Mouse (Mus musculus): ENCODE data around the gene Tmem97. TPM values are rescaled to one million over a fixed set of nuclear protein-coding genes. Genes with fewer than 3 reads are reported as not detected.

The Tmem97 gene
- polyA plus RNA-seq, 1 experiment from 2014 or later = 160 TPM

DNA sequence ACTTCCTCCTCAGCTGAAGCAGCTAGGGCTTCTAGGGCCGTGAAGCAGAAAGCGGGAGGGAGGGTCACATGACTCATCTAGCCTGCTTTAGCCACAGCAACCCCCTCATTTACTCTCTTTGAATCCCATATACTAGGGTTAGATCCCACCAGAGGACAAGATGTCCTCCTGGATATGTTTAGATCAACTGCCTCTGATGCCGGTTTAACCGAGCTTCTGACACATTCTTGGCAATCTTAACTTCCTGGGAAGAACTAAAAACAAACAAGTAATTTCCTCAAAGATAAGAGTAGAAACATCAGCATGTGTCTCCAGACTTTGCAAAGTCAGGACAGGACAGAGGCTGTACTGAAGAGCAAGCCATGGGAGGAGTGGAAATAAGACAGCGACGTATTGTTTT is 16.2 kb upstream of the Tmem97 start:
- no peak for DNase-seq (ENCODE audit: low spot score)
- peaks cover 32% of the 10 kb centered on the region for H3K36me3 ChIP-seq (ENCODE audit: control insufficient read depth, insufficient read depth, low read length)
- H3K27ac ChIP-seq (ENCODE audit: low read depth) = no peak overlapping the region
- H3K9me3 ChIP-seq (ENCODE audit: control insufficient read depth, low read length) = no peaks in the 10 kb centered on the region
- no peak for ATAC-seq (replicated peaks; ENCODE audit: low FRiP score, low TSS enrichment, low read depth)
- no peak overlapping the region for H3K4me3 ChIP-seq (ENCODE audit: low read depth, low read length)
- no peak overlapping the region for H3K4me2 ChIP-seq (ENCODE audit: low read length)
- H3K9ac ChIP-seq (ENCODE audit: low read length) = no peak overlapping the region
- WGBS = 44% methylated on average over 6 of the region's 6 CpGs
- H3K4me1 ChIP-seq (replicated peaks; ENCODE audit: control insufficient read depth, insufficient read depth, low read length) = no peaks in the 10 kb centered on the region
- no peaks in the 10 kb centered on the region for H3K27me3 ChIP-seq (replicated peaks; ENCODE audit: control insufficient read depth, insufficient read depth, low read length)

DNA sequence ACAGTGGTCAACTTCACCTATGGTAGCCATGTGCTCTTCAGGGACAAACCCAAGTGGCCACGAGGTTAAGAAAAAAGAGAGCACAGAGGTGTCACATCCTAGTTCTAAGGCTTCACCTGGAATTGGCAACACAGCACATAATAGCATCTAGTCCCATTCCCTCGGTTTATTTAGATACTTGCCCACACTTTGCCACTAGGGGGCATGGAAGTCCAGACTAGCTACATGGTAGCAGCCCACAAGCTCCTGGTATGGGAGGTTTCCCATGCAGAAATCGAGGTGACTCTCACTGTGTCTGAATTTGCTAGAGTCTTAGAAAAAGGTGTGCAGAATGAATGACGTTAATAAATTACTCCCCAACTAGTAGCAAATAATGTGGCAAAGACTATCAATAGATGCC is 9.9 kb upstream of the Tmem97 start:
- peak; percentile 56; the same call in 1 of the 2 replicates for ATAC-seq (replicated peaks; ENCODE audit: low FRiP score, low TSS enrichment, low read depth)
- DNase-seq (ENCODE audit: low spot score) = peak; percentile 68
- WGBS = 16% methylated on average over 4 of the region's 4 CpGs

DNA sequence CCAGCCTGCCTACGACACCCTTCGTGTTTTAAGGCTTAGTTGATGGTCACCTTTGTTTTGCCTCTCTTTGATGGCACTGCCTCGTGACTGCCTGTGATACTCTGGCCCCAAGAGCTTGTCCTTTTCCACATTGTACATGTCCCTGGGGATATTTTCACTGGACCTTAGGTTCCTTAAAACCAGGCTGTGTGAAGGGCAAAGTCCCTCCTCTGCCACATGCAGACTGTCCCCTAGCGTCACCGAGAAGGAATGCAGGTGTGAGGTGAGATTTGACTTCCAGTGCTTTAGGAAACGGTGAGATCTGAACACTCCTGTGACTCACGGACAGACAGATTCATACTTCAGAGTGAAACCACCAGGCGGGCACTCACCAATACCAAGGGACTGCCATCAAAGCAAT is 6.7 kb upstream of the Tmem97 start:
- Histone ChIP-seq H3K27me3 (replicated peaks; ENCODE audit: control insufficient read depth, insufficient read depth, low read length) (no peaks in the 10 kb centered on the region), H3K4me2 (ENCODE audit: low read length) (no peak overlapping the region), H3K4me1 (replicated peaks; ENCODE audit: control insufficient read depth, insufficient read depth, low read length) (no peaks in the 10 kb centered on the region), H3K9ac (ENCODE audit: low read length) (no peak overlapping the region), H3K9me3 (ENCODE audit: control insufficient read depth, low read length) (no peaks in the 10 kb centered on the region), H3K4me3 (ENCODE audit: low read depth, low read length) (no peak overlapping the region), H3K27ac (ENCODE audit: low read depth) (no peak overlapping the region), H3K36me3 (ENCODE audit: control insufficient read depth, insufficient read depth, low read length) (no peaks in the 10 kb centered on the region)
- no peak for DNase-seq (ENCODE audit: low spot score)
- ATAC-seq (replicated peaks; ENCODE audit: low FRiP score, low TSS enrichment, low read depth) = no peak
- 52% methylated on average over 8 of the region's 8 CpGs for WGBS

More for the DNA sequence above, 9.9 kb upstream of the Tmem97 start:
- no peaks in the 10 kb centered on the region for H3K9me3 ChIP-seq (ENCODE audit: control insufficient read depth, low read length)
- no peak overlapping the region for H3K27ac ChIP-seq (ENCODE audit: low read depth)
- no peak overlapping the region for H3K4me2 ChIP-seq (ENCODE audit: low read length)
- no peak overlapping the region for H3K4me3 ChIP-seq (ENCODE audit: low read depth, low read length)
- H3K27me3 ChIP-seq (replicated peaks; ENCODE audit: control insufficient read depth, insufficient read depth, low read length) = no peaks in the 10 kb centered on the region
- no peaks in the 10 kb centered on the region for H3K4me1 ChIP-seq (replicated peaks; ENCODE audit: control insufficient read depth, insufficient read depth, low read length)
- no peak overlapping the region for H3K9ac ChIP-seq (ENCODE audit: low read length)
- H3K36me3 ChIP-seq (ENCODE audit: control insufficient read depth, insufficient read depth, low read length) = no peaks in the 10 kb centered on the region

DNA sequence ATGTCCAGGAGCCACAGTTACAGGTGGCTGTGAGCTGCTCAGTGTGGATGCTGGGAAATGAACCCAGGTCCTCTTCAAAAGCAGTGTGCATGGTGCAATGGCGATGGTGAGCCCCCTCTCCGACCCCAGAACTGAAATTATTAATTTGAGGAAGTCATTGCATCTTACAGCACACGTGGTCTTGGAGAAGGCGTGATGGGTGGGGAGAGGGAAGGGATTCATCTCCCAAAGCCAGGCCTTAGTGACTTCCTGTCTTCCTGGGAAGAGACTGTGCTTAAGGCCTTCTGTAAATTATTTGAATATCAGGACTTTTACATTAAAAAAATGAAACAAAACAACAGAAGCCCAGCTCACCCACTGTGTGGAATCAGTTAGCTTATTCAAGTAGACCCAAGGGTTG is 5.5 kb upstream of the Tmem97 start:
- Histone ChIP-seq H3K36me3 (ENCODE audit: control insufficient read depth, insufficient read depth, low read length) (no peaks in the 10 kb centered on the region), H3K4me2 (ENCODE audit: low read length) (no peak overlapping the region), H3K27ac (ENCODE audit: low read depth) (no peak overlapping the region), H3K4me1 (replicated peaks; ENCODE audit: control insufficient read depth, insufficient read depth, low read length) (peaks cover 2% of the 10 kb centered on the region; the same call in 1 of the 2 replicates), H3K4me3 (ENCODE audit: low read depth, low read length) (no peak overlapping the region), H3K27me3 (replicated peaks; ENCODE audit: control insufficient read depth, insufficient read depth, low read length) (no peaks in the 10 kb centered on the region), H3K9ac (ENCODE audit: low read length) (no peak overlapping the region), H3K9me3 (ENCODE audit: control insufficient read depth, low read length) (no peaks in the 10 kb centered on the region)
- 75% methylated on average over 4 of the region's 4 CpGs for WGBS
- no peak for DNase-seq (ENCODE audit: low spot score)
- no peak for ATAC-seq (replicated peaks; ENCODE audit: low FRiP score, low TSS enrichment, low read depth)

DNA sequence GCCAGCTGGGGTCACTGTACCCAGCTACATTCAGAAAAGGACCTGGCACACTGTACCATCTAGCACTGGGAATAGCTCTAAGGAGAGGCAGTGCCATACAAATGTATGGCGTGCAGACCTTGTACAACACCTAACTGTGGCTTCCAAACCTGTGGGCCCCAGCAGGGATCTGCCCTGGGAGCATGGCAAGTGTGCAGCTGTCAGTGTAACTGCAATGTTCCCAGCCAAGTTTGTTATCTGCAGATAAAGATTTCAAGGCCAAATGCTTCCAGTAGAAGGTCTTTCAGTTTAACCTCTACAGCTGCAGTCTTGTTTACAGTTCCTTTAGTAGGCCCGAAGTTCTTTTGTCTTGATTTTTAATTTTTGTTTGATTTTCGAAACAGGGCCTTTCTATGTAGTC is 5.0 kb upstream of the Tmem97 start:
- H3K4me3 ChIP-seq (ENCODE audit: low read depth, low read length) = no peak overlapping the region
- H3K9ac ChIP-seq (ENCODE audit: low read length) = no peak overlapping the region
- no peak for ATAC-seq (replicated peaks; ENCODE audit: low FRiP score, low TSS enrichment, low read depth)
- peak overlapping the region; percentile 24; the same call in 1 of the 2 replicates for H3K27ac ChIP-seq (ENCODE audit: low read depth)
- WGBS = 74% methylated on average over 3 of the region's 3 CpGs
- peaks cover 5% of the 10 kb centered on the region; the same call in 1 of the 2 replicates for H3K4me1 ChIP-seq (replicated peaks; ENCODE audit: control insufficient read depth, insufficient read depth, low read length)
- no peaks in the 10 kb centered on the region for H3K27me3 ChIP-seq (replicated peaks; ENCODE audit: control insufficient read depth, insufficient read depth, low read length)
- H3K9me3 ChIP-seq (ENCODE audit: control insufficient read depth, low read length) = no peaks in the 10 kb centered on the region
- H3K36me3 ChIP-seq (ENCODE audit: control insufficient read depth, insufficient read depth, low read length) = no peaks in the 10 kb centered on the region
- DNase-seq (ENCODE audit: low spot score) = no peak
- H3K4me2 ChIP-seq (ENCODE audit: low read length) = no peak overlapping the region

DNA sequence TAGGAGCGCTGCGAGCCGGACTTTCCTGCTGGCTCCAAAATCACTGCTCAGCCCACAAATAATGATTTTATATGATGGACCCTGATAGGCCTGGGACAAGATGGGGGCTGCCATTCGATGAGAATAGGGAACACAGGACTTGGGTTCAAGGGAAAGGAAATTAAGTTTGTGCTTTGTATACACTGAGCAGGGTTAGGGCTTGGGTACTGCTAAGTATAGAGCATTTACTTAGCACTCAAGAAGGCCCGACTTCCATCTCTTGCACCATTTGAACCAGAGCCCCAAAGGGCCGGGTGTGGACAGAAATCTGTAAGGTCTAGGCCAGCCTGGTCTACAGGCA is 452 bp upstream of the Tmem97 start:
- peak overlapping the region; percentile 77 for H3K27ac ChIP-seq (ENCODE audit: low read depth)
- H3K36me3 ChIP-seq (ENCODE audit: control insufficient read depth, insufficient read depth, low read length) = no peaks in the 10 kb centered on the region
- peak overlapping the region; percentile 70 for H3K4me3 ChIP-seq (ENCODE audit: low read depth, low read length)
- peak overlapping the region; percentile 84 for H3K4me2 ChIP-seq (ENCODE audit: low read length)
- H3K9ac ChIP-seq (ENCODE audit: low read length) = peak overlapping the region; percentile 59
- H3K27me3 ChIP-seq (replicated peaks; ENCODE audit: control insufficient read depth, insufficient read depth, low read length) = no peaks in the 10 kb centered on the region
- DNase-seq (ENCODE audit: low spot score) (no peak), ATAC-seq (replicated peaks; ENCODE audit: low FRiP score, low TSS enrichment, low read depth) (peak; percentile 37)
- WGBS = 32% methylated on average over 6 of the region's 6 CpGs
- no peaks in the 10 kb centered on the region for H3K9me3 ChIP-seq (ENCODE audit: control insufficient read depth, low read length)
- H3K4me1 ChIP-seq (replicated peaks; ENCODE audit: control insufficient read depth, insufficient read depth, low read length) = peaks cover 18% of the 10 kb centered on the region

DNA sequence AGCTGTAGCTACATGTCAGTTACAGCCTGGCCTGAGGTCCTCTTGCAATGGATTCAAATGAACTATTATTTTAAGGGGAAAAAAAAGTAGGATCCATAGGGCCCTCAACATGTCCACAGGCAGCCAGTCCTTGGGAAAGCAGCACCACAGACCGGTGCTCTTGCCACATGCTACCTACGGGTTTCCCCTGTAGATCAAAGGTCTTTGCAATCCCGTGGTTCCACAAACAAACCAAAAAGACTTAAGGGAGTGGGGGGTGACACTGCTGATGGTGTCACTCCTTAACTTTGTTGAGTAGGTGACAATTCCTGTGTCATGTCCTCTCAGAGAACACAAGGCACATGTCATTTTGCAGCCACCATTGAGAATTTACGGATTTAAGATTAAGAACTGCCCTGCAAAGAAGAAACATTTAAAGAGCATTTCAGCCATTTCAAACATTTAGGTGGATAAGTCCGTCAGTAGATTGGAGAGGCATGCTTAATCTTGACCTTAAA is 1.0 kb downstream of the Tmem97 start:
- Histone ChIP-seq H3K27ac (ENCODE audit: low read depth) (no peak overlapping the region; the same call in 1 of the 2 replicates), H3K9me3 (ENCODE audit: control insufficient read depth, low read length) (no peaks in the 10 kb centered on the region), H3K4me3 (ENCODE audit: low read depth, low read length) (peak overlapping the region; percentile 70), H3K36me3 (ENCODE audit: control insufficient read depth, insufficient read depth, low read length) (no peaks in the 10 kb centered on the region), H3K27me3 (replicated peaks; ENCODE audit: control insufficient read depth, insufficient read depth, low read length) (no peaks in the 10 kb centered on the region), H3K9ac (ENCODE audit: low read length) (peak overlapping the region; percentile 67), H3K4me2 (ENCODE audit: low read length) (peak overlapping the region; percentile 84), H3K4me1 (replicated peaks; ENCODE audit: control insufficient read depth, insufficient read depth, low read length) (peaks cover 18% of the 10 kb centered on the region)
- ATAC-seq (replicated peaks; ENCODE audit: low FRiP score, low TSS enrichment, low read depth) (no peak), DNase-seq (ENCODE audit: low spot score) (no peak)
- 3% methylated on average over 5 of the region's 5 CpGs for WGBS

DNA sequence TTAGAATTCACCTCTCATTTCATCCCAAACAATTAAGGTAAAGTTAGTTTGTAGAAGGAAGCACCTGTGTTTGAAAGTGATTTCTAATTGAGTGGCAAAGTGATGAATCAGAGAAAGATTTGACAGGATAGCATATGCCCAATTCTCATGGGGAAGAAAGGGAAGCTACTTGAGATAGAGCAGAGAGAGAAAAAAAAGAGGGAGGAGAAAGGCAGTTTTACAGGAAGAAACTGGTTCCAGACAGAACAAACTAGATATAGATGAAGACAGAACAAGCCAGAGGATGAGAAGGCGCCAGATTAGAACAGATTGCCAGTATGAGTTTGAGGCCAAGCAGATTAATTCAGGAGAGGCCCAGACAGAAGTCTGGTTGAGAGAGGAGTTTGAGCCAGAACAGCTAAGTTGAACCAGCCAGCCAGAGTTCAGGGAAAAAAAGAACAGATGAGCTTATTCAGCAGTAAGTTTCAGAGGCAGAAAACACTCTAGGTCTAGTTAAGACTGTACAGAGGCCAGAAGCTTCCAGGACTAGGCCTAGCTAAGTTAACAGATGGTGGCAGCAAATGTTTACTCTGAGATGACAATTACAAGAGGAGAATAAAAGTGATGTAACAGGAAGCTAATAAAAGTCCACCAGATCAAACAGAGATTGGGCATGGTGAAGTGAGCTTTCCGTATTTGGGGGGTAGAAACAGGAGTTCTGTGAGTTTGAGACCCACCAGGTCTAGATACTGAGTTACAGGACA is 2.7 kb downstream of the Tmem97 start:
- DNase-seq (ENCODE audit: low spot score) (no peak), ATAC-seq (replicated peaks; ENCODE audit: low FRiP score, low TSS enrichment, low read depth) (no peak)
- Histone ChIP-seq H3K9me3 (ENCODE audit: control insufficient read depth, low read length) (no peaks in the 10 kb centered on the region), H3K9ac (ENCODE audit: low read length) (no peak overlapping the region), H3K4me1 (replicated peaks; ENCODE audit: control insufficient read depth, insufficient read depth, low read length) (peaks cover 18% of the 10 kb centered on the region), H3K4me2 (ENCODE audit: low read length) (no peak overlapping the region), H3K27me3 (replicated peaks; ENCODE audit: control insufficient read depth, insufficient read depth, low read length) (no peaks in the 10 kb centered on the region), H3K36me3 (ENCODE audit: control insufficient read depth, insufficient read depth, low read length) (peaks cover 12% of the 10 kb centered on the region), H3K4me3 (ENCODE audit: low read depth, low read length) (no peak overlapping the region), H3K27ac (ENCODE audit: low read depth) (no peak overlapping the region)
- 64% methylated on average over 2 of the region's 2 CpGs for WGBS

DNA sequence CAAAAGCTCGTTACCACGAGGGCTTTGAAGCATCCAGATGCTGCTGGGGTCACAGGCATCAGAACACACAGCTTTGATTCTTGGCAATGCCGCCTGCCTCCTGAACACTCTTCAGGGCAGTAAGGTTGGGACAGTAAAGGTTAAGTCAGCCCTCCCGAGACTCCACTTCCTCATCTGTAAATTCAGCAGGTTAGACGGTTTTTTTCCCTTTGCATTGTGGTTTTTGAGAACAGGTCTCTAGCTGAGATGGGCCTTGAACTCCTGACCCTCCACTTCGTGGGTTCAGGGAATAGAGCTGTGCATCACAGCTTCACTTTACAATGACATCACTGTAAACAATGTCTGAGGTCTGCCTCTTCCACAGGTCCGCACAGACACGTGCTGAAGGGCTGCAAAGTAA is 5.4 kb downstream of the Tmem97 start:
- Histone ChIP-seq H3K9ac (ENCODE audit: low read length) (no peak overlapping the region), H3K4me3 (ENCODE audit: low read depth, low read length) (no peak overlapping the region), H3K27ac (ENCODE audit: low read depth) (no peak overlapping the region), H3K4me2 (ENCODE audit: low read length) (no peak overlapping the region), H3K36me3 (ENCODE audit: control insufficient read depth, insufficient read depth, low read length) (peaks cover 37% of the 10 kb centered on the region), H3K4me1 (replicated peaks; ENCODE audit: control insufficient read depth, insufficient read depth, low read length) (peaks cover 14% of the 10 kb centered on the region), H3K9me3 (ENCODE audit: control insufficient read depth, low read length) (no peaks in the 10 kb centered on the region), H3K27me3 (replicated peaks; ENCODE audit: control insufficient read depth, insufficient read depth, low read length) (no peaks in the 10 kb centered on the region)
- 53% methylated on average over 8 of the region's 8 CpGs for WGBS
- ATAC-seq (replicated peaks; ENCODE audit: low FRiP score, low TSS enrichment, low read depth) (no peak), DNase-seq (ENCODE audit: low spot score) (no peak)

All from intestine, embryonic 14.5 days (tissue).